Mouse (Mus musculus): ENCODE measurements around the gene Raet1e.
"Not testable (repeated sequence)": the region's sequence is repeated elsewhere in the genome, so short reads cannot be mapped to it uniquely, and the experiment has no call there.

DNA sequence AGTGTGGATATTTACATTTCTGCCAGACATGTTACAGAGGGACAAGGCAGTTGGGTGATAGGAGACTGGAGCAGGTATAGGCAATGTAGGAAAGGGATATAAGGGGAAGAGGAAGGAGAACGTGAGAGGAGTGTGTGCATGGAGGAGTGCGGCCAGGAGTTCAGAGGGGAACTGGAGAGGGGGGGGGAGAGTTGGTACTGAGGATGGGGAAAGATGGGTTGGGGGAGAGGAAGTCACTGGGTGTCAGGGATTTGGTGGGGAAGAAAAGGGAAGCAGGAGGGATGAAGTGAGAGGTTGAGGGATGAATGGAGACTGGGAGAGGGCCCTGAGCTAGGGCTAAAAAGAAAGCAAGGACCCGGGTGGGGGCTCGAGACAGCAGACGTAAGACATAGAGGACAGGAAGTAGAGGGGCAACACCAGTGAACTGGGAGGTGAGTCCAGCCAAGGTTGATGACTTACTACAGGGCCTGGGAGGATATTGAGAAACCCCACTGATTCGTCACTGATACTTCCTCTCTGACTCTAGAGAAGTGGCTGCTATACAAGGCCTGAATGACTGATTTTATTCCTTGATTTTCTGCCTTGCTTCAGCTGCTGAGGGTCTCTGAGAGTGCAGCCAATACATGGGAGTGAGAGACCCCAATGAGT lies 195.3 kb downstream of the Raet1e start:
- TF ChIP-seq CTCF (conservative IDR thresholded peaks at IDR 0.05; ENCODE audit: insufficient read depth, insufficient read length, low read depth, low read length); POLR2A (IDR thresholded peaks at IDR 0.05; ENCODE audit: low read depth, low read length): not testable (repeated sequence)
